Mouse (Mus musculus) C2C12 (cell line): Measurements from ENCODE around the gene Scfd2. TPM values are rescaled to one million over a fixed set of nuclear protein-coding genes. Genes with fewer than 3 reads are reported as not detected.

Source experiments
- H3K27me3 ChIP-seq: one replicate; pipeline ENCODE4 v1.6.1; 2011; ENCODE audit not compliant: control insufficient read depth, insufficient read depth, insufficient read length
- H3K36me3 ChIP-seq: one replicate; pipeline ENCODE4 v1.6.1; 2011; ENCODE audit not compliant: control insufficient read depth, insufficient read depth
- H3K4me3 ChIP-seq: one replicate; pipeline ENCODE4 v1.5.1; 2011; ENCODE audit warnings: mild to moderate bottlenecking, control low read depth; ENCODE audit not compliant: poor library complexity, insufficient read depth, severe bottlenecking
- H3K79me2 ChIP-seq: one replicate; pipeline ENCODE4 v1.6.1; 2011; ENCODE audit not compliant: control insufficient read depth, insufficient read depth
- H3K79me3 ChIP-seq: one replicate; pipeline ENCODE4 v1.6.1; 2011; ENCODE audit warnings: low read depth, control low read depth
- H3ac ChIP-seq: one replicate; pipeline ENCODE3; 2011; ENCODE audit warnings: low read depth; ENCODE audit not compliant: control insufficient read depth, insufficient read length
- CEBPB ChIP-seq: IDR thresholded peaks from one replicate; pipeline ENCODE4 v1.6.1; 2011; ENCODE audit warnings: low read depth, mild to moderate bottlenecking, control low read depth, moderate library complexity
- CTCF ChIP-seq: IDR thresholded peaks from one replicate; pipeline ENCODE4 v1.5.1; 2011; ENCODE audit not compliant: control insufficient read depth, insufficient read depth, insufficient read length
- FOSL1 ChIP-seq: IDR thresholded peaks from one replicate; pipeline ENCODE4 v1.8.0; 2011; ENCODE audit warnings: mild to moderate bottlenecking, low read length; ENCODE audit not compliant: poor library complexity, insufficient read depth, severe bottlenecking
- MAX ChIP-seq: IDR thresholded peaks from one replicate; pipeline ENCODE4 v1.6.1; 2011; ENCODE audit warnings: mild to moderate bottlenecking, control low read depth
- MYOD1 ChIP-seq: IDR thresholded peaks from one replicate; pipeline ENCODE4 v1.6.1; 2011; ENCODE audit warnings: low read depth; ENCODE audit not compliant: control insufficient read depth, insufficient read length
- MYOG ChIP-seq: IDR thresholded peaks from one replicate; pipeline ENCODE4 v1.6.1; 2011; ENCODE audit not compliant: control insufficient read depth, insufficient read length; ENCODE audit errors: extremely low read depth
- USF1 ChIP-seq: IDR thresholded peaks from one replicate; pipeline ENCODE4 v1.6.1; 2011; ENCODE audit warnings: low read depth, mild to moderate bottlenecking, control low read depth, moderate library complexity
- polyA plus RNA-seq: library from polyadenylated mRNA; unstranded; fragments of >200 nt; fragmentation: generic; extraction: Trizol; gene quantifications from one replicate; pipeline ENCODE4 v1.2.1, GENCODE M21; 2012; ENCODE audit warnings: missing spikeins

Gene Scfd2
- polyA plus RNA-seq, 1 experiment: 5.8 TPM

DNA sequence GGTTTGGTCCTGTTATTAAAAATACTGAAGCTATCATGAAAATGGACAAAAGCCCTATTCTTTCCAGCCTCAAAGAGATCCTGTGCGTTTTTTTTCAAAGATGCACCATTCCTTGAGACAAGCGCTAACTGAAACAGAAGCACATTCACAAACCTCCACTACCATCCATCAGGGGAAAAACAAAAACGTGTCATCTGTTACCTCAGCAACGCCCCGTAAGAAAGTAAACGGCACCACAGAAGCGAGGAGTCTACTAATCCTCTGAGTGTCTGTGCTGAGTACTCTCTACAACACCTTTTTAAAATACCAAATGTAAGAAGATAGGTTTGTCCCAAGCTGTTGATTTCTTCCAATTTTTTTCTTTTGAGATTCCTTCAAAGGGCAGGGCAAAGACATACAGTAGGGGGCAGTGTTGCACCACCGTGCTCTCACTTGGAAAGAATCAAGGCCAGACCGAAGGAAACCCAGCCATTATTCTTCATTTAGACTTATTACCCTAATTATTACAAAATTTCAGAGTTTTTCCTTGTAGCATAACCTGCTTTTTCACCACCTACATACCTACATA is 97.9 kb downstream of the Scfd2 start:
- Histone ChIP-seq H3K79me3 (no peaks in the 10 kb centered on the region), H3K36me3 (no peaks in the 10 kb centered on the region), H3K79me2 (no peaks in the 10 kb centered on the region), H3ac (no peak overlapping the region), H3K27me3 (no peaks in the 10 kb centered on the region), H3K4me3 (no peak overlapping the region)
- TF ChIP-seq CTCF (peak; percentile 15), MAX (no peak)

GRCm38 (mm10) chr5:74432879-74433539 is 98.5 kb downstream of the Scfd2 start:
- no peaks in the 10 kb centered on the region for H3K79me2 ChIP-seq
- TF ChIP-seq FOSL1: no peak
- no peak for TF ChIP-seq MYOD1
- TF ChIP-seq MAX: no peak
- TF ChIP-seq USF1: no peak
- no peak for TF ChIP-seq CTCF
- TF ChIP-seq MYOG: no peak
- TF ChIP-seq CEBPB: no peak
- H3ac ChIP-seq: no peak overlapping the region
- no peaks in the 10 kb centered on the region for H3K79me3 ChIP-seq
- H3K27me3 ChIP-seq: no peaks in the 10 kb centered on the region
- no peak overlapping the region for H3K4me3 ChIP-seq
- H3K36me3 ChIP-seq: no peaks in the 10 kb centered on the region

GRCm38 (mm10) chr5:74420615-74421132 is 110.9 kb downstream of the Scfd2 start:
- H3K4me3 ChIP-seq: no peak overlapping the region
- no peaks in the 10 kb centered on the region for H3K27me3 ChIP-seq
- H3K36me3 ChIP-seq: no peaks in the 10 kb centered on the region
- no peak overlapping the region for H3ac ChIP-seq
- H3K79me2 ChIP-seq: no peaks in the 10 kb centered on the region
- H3K79me3 ChIP-seq: no peaks in the 10 kb centered on the region
- TF ChIP-seq MYOG (no peak), FOSL1 (no peak), MYOD1 (no peak), CEBPB (no peak), USF1 (no peak), CTCF (no peak), MAX (no peak)

GRCm38 (mm10) chr5:74412557-74412956 is 119.0 kb downstream of the Scfd2 start:
- Histone ChIP-seq H3K27me3 (no peaks in the 10 kb centered on the region), H3ac (no peak overlapping the region), H3K79me3 (no peaks in the 10 kb centered on the region), H3K79me2 (no peaks in the 10 kb centered on the region), H3K4me3 (no peak overlapping the region), H3K36me3 (no peaks in the 10 kb centered on the region)
- TF ChIP-seq MAX: no peak
- no peak for TF ChIP-seq CEBPB
- no peak for TF ChIP-seq MYOD1
- no peak for TF ChIP-seq FOSL1
- TF ChIP-seq USF1: no peak
- TF ChIP-seq MYOG: no peak
- TF ChIP-seq CTCF: no peak

GRCm38 (mm10) chr5:74404887-74405286 is 126.7 kb downstream of the Scfd2 start:
- TF ChIP-seq MYOD1: no peak
- Histone ChIP-seq H3K4me3 (no peak overlapping the region), H3ac (no peak overlapping the region), H3K79me3 (no peaks in the 10 kb centered on the region), H3K79me2 (no peaks in the 10 kb centered on the region), H3K27me3 (no peaks in the 10 kb centered on the region), H3K36me3 (no peaks in the 10 kb centered on the region)

DNA sequence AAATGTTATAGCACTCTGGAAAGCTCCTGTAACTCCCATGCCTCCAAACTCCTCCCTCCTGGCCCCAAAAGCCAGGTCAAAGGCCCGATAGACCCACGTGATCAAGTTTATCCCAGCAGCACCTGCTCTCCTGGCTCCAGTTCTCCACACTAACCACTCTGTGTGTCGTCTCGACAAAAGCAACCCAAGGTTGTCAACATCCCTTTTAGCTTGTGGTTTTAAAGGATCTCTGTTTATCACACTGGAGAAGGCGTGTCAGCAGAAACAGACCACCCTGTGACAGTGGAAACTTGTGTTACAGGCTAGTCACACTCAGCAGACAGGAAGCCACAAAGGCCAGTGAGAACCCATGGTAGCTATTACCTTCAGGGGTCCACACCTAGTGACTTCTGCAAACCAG is 127.5 kb downstream of the Scfd2 start:
- Histone ChIP-seq H3K4me3 (no peak overlapping the region), H3K79me2 (no peaks in the 10 kb centered on the region), H3K36me3 (no peaks in the 10 kb centered on the region), H3ac (no peak overlapping the region), H3K27me3 (no peaks in the 10 kb centered on the region), H3K79me3 (no peaks in the 10 kb centered on the region)
- TF ChIP-seq USF1: no peak
- no peak for TF ChIP-seq CTCF
- TF ChIP-seq MAX: no peak
- TF ChIP-seq MYOD1: no peak
- TF ChIP-seq FOSL1: no peak
- TF ChIP-seq MYOG: no peak
- no peak for TF ChIP-seq CEBPB
